Mouse (Mus musculus) forebrain, embryonic 14.5 days (tissue): ENCODE results near the gene Add3. TPM values are rescaled to one million over a fixed set of nuclear protein-coding genes. Genes with fewer than 3 reads are reported as not detected.

Source experiments
- ATAC-seq: fragments of 200-750 bp; cut with Nextera tagmentation; 2 replicates; pipeline ENCODE4 v1.8.0; 2017; ENCODE audit warnings: mild to moderate bottlenecking, moderate library complexity
- DNase-seq: peaks from one replicate; pipeline ENCODE4 v3.0.0-alpha.2; 2015; ENCODE audit warnings: low spot score
- H3K27ac ChIP-seq: fragments of 300-500 bp; sonication (generic); 2 replicates; pipeline ENCODE4 v1.5.1; 2014; ENCODE audit warnings: low read depth, mild to moderate bottlenecking, control low read depth, low read length, moderate library complexity
- H3K27me3 ChIP-seq: fragments of 300-500 bp; sonication (generic); replicated peaks from 2 replicates; pipeline ENCODE4 v1.6.1; 2014; ENCODE audit warnings: low read length, control low read depth, mixed read lengths; ENCODE audit not compliant: control insufficient read depth, insufficient read depth
- H3K36me3 ChIP-seq: fragments of 300-500 bp; sonication (generic); 2 replicates; pipeline ENCODE4 v1.6.1; 2014; ENCODE audit warnings: low read length, control low read depth; ENCODE audit not compliant: control insufficient read depth, insufficient read depth
- H3K4me1 ChIP-seq: fragments of 300-500 bp; sonication (generic); 2 replicates; pipeline ENCODE4 v1.6.1; 2014; ENCODE audit warnings: antibody characterized with exemption, low read length, control low read depth; ENCODE audit not compliant: control insufficient read depth, insufficient read depth
- H3K4me2 ChIP-seq: fragments of 300-500 bp; sonication (generic); 2 replicates; pipeline ENCODE4 v1.6.1; 2014; ENCODE audit warnings: mild to moderate bottlenecking, control low read depth, low read length
- H3K4me3 ChIP-seq: fragments of 300-500 bp; sonication (generic); 2 replicates; pipeline ENCODE4 v1.5.1; 2014; ENCODE audit warnings: low read depth, low read length, control low read depth
- H3K9ac ChIP-seq: fragments of 300-500 bp; sonication (generic); 2 replicates; pipeline ENCODE4 v1.6.1; 2014; ENCODE audit warnings: mild to moderate bottlenecking, low read length, control low read depth, moderate library complexity
- H3K9me3 ChIP-seq: fragments of 300-500 bp; sonication (generic); replicated peaks from 2 replicates; pipeline ENCODE4 v1.6.1; 2016; ENCODE audit warnings: low read length, control low read depth, mixed read lengths; ENCODE audit not compliant: control insufficient read depth
- WGBS: fragments of 180-500 bp; shearing (Covaris S2); extraction: QIAGEN DNeasy Blood & Tissue Kit; methylation state at CpG from one replicate; pipeline ENCODE4 v1.1.7; 2014; 5-methylcytosine and 5-hydroxymethylcytosine counted together
- polyA plus RNA-seq: library from polyadenylated mRNA; unstranded; fragments of >200 nt; fragmentation: Nextera tagmentation; extraction: Ambion mirVana; gene quantifications from 2 replicates; pipeline ENCODE4 v1.2.1, GENCODE M21; 2014

The Add3 gene
- polyA plus RNA-seq, 1 experiment from 2014 or later, result 25.2 TPM

GRCm38 (mm10) chr19:53251656-53252055 is 111.4 kb downstream of the Add3 start:
- Histone ChIP-seq H3K36me3 (no peaks in the 10 kb centered on the region), H3K9ac (no peak overlapping the region), H3K4me3 (no peak overlapping the region), H3K27me3 (no peaks in the 10 kb centered on the region), H3K4me1 (no peaks in the 10 kb centered on the region), H3K9me3 (no peaks in the 10 kb centered on the region), H3K4me2 (no peak overlapping the region), H3K27ac (no peak overlapping the region)
- DNase-seq (no peak), ATAC-seq (no peak)
- WGBS, result 97% methylated on average over 3 of the region's 3 CpGs

- Histone ChIP-seq H3K27ac (no peak overlapping the region), H3K36me3 (no peaks in the 10 kb centered on the region), H3K27me3 (no peaks in the 10 kb centered on the region), H3K4me1 (no peaks in the 10 kb centered on the region), H3K9me3 (no peaks in the 10 kb centered on the region), H3K9ac (no peak overlapping the region), H3K4me2 (no peak overlapping the region), H3K4me3 (no peak overlapping the region)
- ATAC-seq (no peak), DNase-seq (no peak)
- WGBS, result 86% methylated on average over 15 of the region's 15 CpGs
Observed at GRCm38 (mm10) chr19:53252111-53253028, 112.1 kb downstream of the Add3 start.

GRCm38 (mm10) chr19:53256361-53256760 is 116.1 kb downstream of the Add3 start:
- Histone ChIP-seq H3K4me3 (no peak overlapping the region), H3K27me3 (no peaks in the 10 kb centered on the region), H3K4me2 (no peak overlapping the region), H3K27ac (no peak overlapping the region), H3K4me1 (no peaks in the 10 kb centered on the region), H3K9me3 (no peaks in the 10 kb centered on the region), H3K36me3 (no peaks in the 10 kb centered on the region), H3K9ac (no peak overlapping the region)
- ATAC-seq (no peak), DNase-seq (no peak)
- 70% methylated on average over 8 of the region's 8 CpGs for WGBS

GRCm38 (mm10) chr19:53256991-53257594 is 116.8 kb downstream of the Add3 start:
- no peak overlapping the region for H3K27ac ChIP-seq
- H3K4me2 ChIP-seq, result no peak overlapping the region
- H3K4me1 ChIP-seq, result no peaks in the 10 kb centered on the region
- H3K9ac ChIP-seq, result no peak overlapping the region
- no peak overlapping the region for H3K4me3 ChIP-seq
- ATAC-seq (no peak), DNase-seq (no peak)
- H3K27me3 ChIP-seq, result no peaks in the 10 kb centered on the region
- H3K36me3 ChIP-seq, result no peaks in the 10 kb centered on the region
- 94% methylated on average over 7 of the region's 7 CpGs for WGBS
- H3K9me3 ChIP-seq, result no peaks in the 10 kb centered on the region

GRCm38 (mm10) chr19:53257631-53258560 is 117.7 kb downstream of the Add3 start:
- Histone ChIP-seq H3K9ac (no peak overlapping the region), H3K4me3 (no peak overlapping the region), H3K4me2 (no peak overlapping the region), H3K27ac (no peak overlapping the region), H3K27me3 (no peaks in the 10 kb centered on the region), H3K4me1 (no peaks in the 10 kb centered on the region), H3K36me3 (no peaks in the 10 kb centered on the region), H3K9me3 (no peaks in the 10 kb centered on the region)
- WGBS, result 92% methylated on average over 15 of the region's 15 CpGs
- ATAC-seq, result no peak
- no peak for DNase-seq

GRCm38 (mm10) chr19:53258740-53259506 is 118.7 kb downstream of the Add3 start:
- 89% methylated on average over 13 of the region's 13 CpGs for WGBS
- ATAC-seq, result no peak

GRCm38 (mm10) chr19:53259541-53259940 is 119.3 kb downstream of the Add3 start:
- Histone ChIP-seq H3K27me3 (no peaks in the 10 kb centered on the region), H3K9me3 (no peaks in the 10 kb centered on the region), H3K27ac (no peak overlapping the region), H3K4me3 (no peak overlapping the region), H3K9ac (no peak overlapping the region), H3K36me3 (no peaks in the 10 kb centered on the region), H3K4me1 (no peaks in the 10 kb centered on the region), H3K4me2 (no peak overlapping the region)
- ATAC-seq (peak; percentile 76), DNase-seq (peak; percentile 61)
- 57% methylated on average over 5 of the region's 5 CpGs for WGBS

More at GRCm38 (mm10) chr19:53258740-53259506, 118.7 kb downstream of the Add3 start:
- Histone ChIP-seq H3K27ac (no peak overlapping the region), H3K9ac (no peak overlapping the region), H3K4me1 (no peaks in the 10 kb centered on the region), H3K9me3 (no peaks in the 10 kb centered on the region), H3K4me2 (no peak overlapping the region), H3K4me3 (no peak overlapping the region), H3K36me3 (no peaks in the 10 kb centered on the region), H3K27me3 (no peaks in the 10 kb centered on the region)
- no peak for DNase-seq

GRCm38 (mm10) chr19:53260261-53260660 is 120.0 kb downstream of the Add3 start:
- H3K9ac ChIP-seq, result no peak overlapping the region
- no peak for ATAC-seq
- 73% methylated on average over 10 of the region's 10 CpGs for WGBS
- no peaks in the 10 kb centered on the region for H3K4me1 ChIP-seq
- no peak for DNase-seq
- no peaks in the 10 kb centered on the region for H3K36me3 ChIP-seq
- H3K27ac ChIP-seq, result no peak overlapping the region
- H3K9me3 ChIP-seq, result no peaks in the 10 kb centered on the region
- no peaks in the 10 kb centered on the region for H3K27me3 ChIP-seq
- no peak overlapping the region for H3K4me2 ChIP-seq
- H3K4me3 ChIP-seq, result no peak overlapping the region
